Mouse (Mus musculus): ENCODE data around the gene Slc4a8.

DNA sequence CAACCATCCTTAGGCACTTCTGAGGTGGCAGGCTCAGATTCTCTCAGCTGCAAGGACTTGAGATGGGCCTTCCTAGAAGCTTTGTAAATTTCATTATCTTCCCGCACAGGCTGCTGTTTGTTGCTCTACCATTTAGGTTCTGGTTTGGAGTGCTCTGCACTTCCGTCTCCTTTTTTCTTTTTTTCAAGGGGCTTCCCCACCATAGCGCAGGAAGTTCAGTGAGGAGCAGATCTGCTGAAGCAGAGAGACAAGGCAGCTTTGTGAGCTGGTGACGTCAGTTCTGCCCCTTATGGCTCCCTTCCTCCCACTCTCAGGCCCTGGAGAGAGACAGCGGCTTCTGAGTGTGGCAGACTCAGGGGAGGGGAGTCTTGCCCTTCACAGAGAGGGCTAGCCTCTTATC, 29.0 kb upstream of the Slc4a8 start:
- no peak for TF ChIP-seq CTCF (IDR thresholded peaks at IDR 0.05; ENCODE audit: borderline replicate concordance, insufficient read depth, low read depth, low read length)
- TF ChIP-seq POLR2A (IDR thresholded peaks at IDR 0.05; ENCODE audit: borderline replicate concordance, insufficient read depth, low read length): no peak
